Mouse (Mus musculus): Measurements from ENCODE around the gene Ripk4.

DNA sequence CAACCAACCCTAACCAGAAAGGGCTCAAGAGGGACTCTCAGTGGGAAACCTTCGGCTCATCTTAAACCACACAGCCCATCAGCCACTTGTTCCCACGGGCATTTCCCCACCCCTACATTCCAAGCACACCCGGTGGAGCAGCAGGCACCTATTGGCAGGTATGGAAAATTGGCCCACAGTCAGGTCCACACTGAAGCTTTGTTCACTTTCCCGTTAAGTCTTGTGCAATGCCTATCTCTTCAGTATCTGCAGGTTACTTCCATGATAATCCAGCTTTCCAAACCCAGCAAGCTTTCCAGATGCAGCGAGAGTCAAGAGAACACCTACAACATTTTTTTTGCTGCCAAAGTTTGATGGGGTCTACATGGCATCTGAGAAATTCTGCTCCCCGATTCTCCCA lies 15.2 kb downstream of the Ripk4 start:
- TF ChIP-seq CTCF (IDR thresholded peaks at IDR 0.05) (no peak), EP300 (IDR thresholded peaks at IDR 0.05) (no peak)

All from lung, postnatal 0 days (tissue).